Comparison of ENCODE assay signal across 1 mouse cellular context in genomic region chrX:129742981-129743380, GRCm38 (mm10).
A peak's percentile ranks its signal among the peaks of the same experiment; 100 is the strongest.
TF ChIP-seq lines count a peak whose summit lies in the region.

No protein-coding gene starts in this region.

TF ChIP-seq in MEL, 35 proteins besides CTCF, POLR2A, EP300 and RAD21 (continued from another document):
- TF ChIP-seq CHD1 (IDR thresholded peaks at IDR 0.05; ENCODE audit: low read depth, low read length) (no peak), JUND (IDR thresholded peaks at IDR 0.05; ENCODE audit: low read depth, low read length) (no peak), MAZ (IDR thresholded peaks at IDR 0.05; ENCODE audit: low read depth, low read length) (0 out of 2 replicates have a peak, but pooled peaks have one; percentile 57), ETS1 (IDR thresholded peaks at IDR 0.05; ENCODE audit: low read depth, low read length) (peak; percentile 92), ZNF384 (IDR thresholded peaks at IDR 0.05; ENCODE audit: low read depth, low read length) (peak; percentile 36; the same call in 1 of the 2 replicates), BHLHE40 (IDR thresholded peaks at IDR 0.05; ENCODE audit: borderline replicate concordance, low read depth, low read length) (0 out of 2 replicates have a peak, but pooled peaks have one; percentile 43), ELF1 (IDR thresholded peaks at IDR 0.05; ENCODE audit: low read depth, low read length) (peak; percentile 84)
TF ChIP-seq in MEL: peak in this region for 17.
